Mouse (Mus musculus) E14TG2a.4 (cell line): Measurements from ENCODE around the gene Chst11.

Experiments used
- CTCF ChIP-seq: conservative IDR thresholded peaks from 2 replicates; pipeline ENCODE4 v1.5.1; 2014; ENCODE audit warnings: low read length
- NANOG ChIP-seq: IDR thresholded peaks from 2 replicates; pipeline ENCODE4 v1.6.1; 2014; ENCODE audit warnings: borderline replicate concordance, low read length, mixed read lengths
- POU5F1 ChIP-seq: IDR thresholded peaks from 2 replicates; pipeline ENCODE4 v1.6.1; 2014; ENCODE audit warnings: low read length, borderline replicate concordance

DNA sequence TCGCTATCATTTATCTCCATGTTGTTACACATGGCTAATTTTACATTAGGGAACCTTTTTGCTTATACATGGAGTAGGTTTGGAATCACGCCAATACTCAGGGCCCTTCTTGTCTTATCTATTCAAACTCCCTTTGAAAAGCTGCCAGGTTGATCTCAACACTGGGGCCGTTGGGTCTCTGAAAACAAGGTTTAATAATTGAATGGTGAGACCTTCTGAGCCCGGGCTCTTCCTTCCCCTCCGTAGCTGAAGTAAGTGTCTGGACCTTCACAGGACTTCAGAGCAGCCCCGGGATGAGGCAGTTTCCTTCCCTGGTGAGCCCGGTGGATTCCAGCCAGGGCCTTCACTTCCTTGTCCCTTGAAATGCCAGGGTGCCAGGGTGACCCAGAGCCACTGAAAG is 5.6 kb downstream of the Chst11 start:
- TF ChIP-seq CTCF = no peak
- no peak for TF ChIP-seq NANOG
- no peak for TF ChIP-seq POU5F1
